Mouse (Mus musculus) left cerebral cortex, postnatal 14 days (tissue): ENCODE data around the gene Acta1. TPM values are rescaled to one million over a fixed set of nuclear protein-coding genes. Genes with fewer than 3 reads are reported as not detected.

Experiments
- DNase-seq, 2 experiments: peaks; one replicate each; pipeline ENCODE4 v3.0.0; 2021 to 2022; ENCODE audit warnings: low spot score in 2 of 2, mixed read lengths in 1 of 2
- intact Hi-C: fragments of 180-260 bp; cut with DNase I; formaldehyde crosslinking; loops from one replicate; pipeline ENCODE4 v1.15.1; 2025
- long read RNA-seq, 2 experiments: library from polyadenylated mRNA; stranded (forward); transcript quantifications; one replicate each; pipeline ENCODE4 v2.0.0; 2021
- total RNA-seq, 2 experiments: library from RNA; stranded (reverse); gene quantifications; 2 replicates each; pipeline ENCODE4 v1.2.3; 2021

Gene Acta1
- 10 to 100 TPM in 1 of 2 experiments, 1 to 10 TPM in 1; 9.3 to 11.5 TPM for total RNA-seq
- long read RNA-seq, experiment 1, partial matches to known transcripts = 11 of 13 reads
- long read RNA-seq, experiment 1, other reads (novel, unspliced or antisense) = 1 of 13 reads
- long read RNA-seq, experiment 2, partial matches to known transcripts = 6 of 6 reads
- long read RNA-seq, experiment 2, other reads (novel, unspliced or antisense) = 0 of 6 reads

DNA sequence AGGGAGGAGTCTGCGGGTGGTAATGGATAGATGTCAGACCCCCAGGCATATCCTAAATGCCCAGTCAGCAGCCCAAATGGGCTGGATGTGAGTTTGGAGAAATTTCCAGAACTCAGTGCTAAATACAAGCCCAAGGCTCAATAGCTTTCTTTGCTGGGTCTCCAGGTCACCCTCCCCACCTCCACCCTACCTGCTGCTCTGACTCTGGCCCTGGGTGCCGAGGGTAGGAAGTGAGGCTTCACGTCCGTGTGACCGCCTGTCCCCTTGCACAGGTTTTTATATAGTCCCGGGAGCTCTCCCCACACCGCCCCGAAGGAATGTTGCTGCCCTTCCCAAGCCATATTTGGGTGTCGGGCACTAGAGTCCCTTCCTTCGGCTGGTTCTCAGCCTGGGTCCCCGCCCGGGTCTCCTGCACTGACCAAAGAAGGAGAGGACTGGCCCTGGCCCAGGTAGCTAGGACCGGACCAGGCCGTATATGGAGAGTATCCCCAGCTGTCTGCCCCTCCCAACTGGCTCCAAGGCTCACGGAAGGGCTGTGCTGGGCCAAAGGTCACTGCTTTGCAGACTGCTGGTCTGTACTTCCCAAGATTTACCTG lies at the start of gene Acta1:
Gene Acta1 (minus strand): TSS at position 250 of the 596 bp plus-strand sequence.
- intact Hi-C loops = loop anchor here (5.0 kb wide), 1 partner anchor 37 kb away; no protein-coding TSS in a partner anchor

GRCm38 (mm10) chr8:123929026-123929425 lies 34.5 kb upstream of the Acta1 start:
- no peak for DNase-seq
- intact Hi-C loops = loop anchor here (10.0 kb wide), 1 partner anchor 416 kb away; no protein-coding TSS in a partner anchor

More for the DNA sequence above, at the start of gene Acta1:
- DNase-seq = no peak

DNA sequence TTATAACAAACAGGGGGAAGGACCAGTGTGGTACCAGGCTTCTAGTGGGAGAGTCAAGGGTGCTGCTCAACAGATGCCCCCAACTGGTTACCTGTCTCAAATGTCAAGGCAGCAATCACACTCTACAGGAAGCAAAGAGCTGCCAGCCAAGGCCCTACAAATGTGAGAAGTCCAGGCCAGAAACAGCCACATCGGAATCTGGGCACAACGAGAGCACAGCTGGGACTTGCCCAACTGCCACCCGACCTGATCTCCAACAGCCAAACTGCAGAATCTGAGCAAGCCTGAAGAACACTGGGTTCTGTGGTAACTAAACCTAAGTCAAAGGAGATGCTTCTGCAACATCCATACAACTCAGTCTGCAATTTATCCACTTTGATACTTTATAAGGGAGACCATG lies 31.1 kb upstream of the Acta1 start:
- DNase-seq = no peak
- intact Hi-C loops = loop anchor here (10.0 kb wide), 1 partner anchor 419 kb away; no protein-coding TSS in a partner anchor

GRCm38 (mm10) chr8:123924719-123925118 lies 30.2 kb upstream of the Acta1 start:
- intact Hi-C loops = loop anchor here (5.0 to 10.0 kb wide), 2 partner anchors 132 to 420 kb away; no protein-coding TSS in a partner anchor

GRCm38 (mm10) chr8:123914635-123915034 lies 20.1 kb upstream of the Acta1 start:
- DNase-seq = no peak
- intact Hi-C loops = no loop called here

More at GRCm38 (mm10) chr8:123924719-123925118, 30.2 kb upstream of the Acta1 start:
- DNase-seq = peak; percentile 89 to 97

DNA sequence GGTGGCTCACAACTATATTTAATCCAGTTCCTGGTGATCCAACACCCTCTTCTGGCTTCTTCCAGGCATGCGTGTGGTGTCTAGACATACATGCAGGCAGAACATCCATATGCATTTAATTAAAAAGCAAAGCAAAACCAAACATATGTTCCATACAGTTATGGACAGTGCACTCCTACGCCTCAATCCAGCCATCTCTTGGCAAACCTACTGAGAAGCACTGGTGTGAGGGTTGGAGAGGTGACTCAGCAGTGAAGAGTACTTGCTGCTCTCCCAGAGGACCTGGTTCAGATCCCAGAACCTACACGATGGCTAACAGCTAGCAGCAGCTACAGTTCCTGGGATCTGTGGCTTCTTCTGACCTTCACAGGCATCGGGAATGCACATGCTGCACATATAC lies 17.7 kb upstream of the Acta1 start:
- intact Hi-C loops = no loop called here
- DNase-seq = peak in 1 of 2 experiments; percentile 48

- intact Hi-C loops = loop anchor here (5.0 kb wide), 2 partner anchors 75 to 115 kb away; no protein-coding TSS in a partner anchor
- DNase-seq = no peak
These were observed 13.1 kb upstream of the Acta1 start for GRCm38 (mm10) chr8:123907604-123908003.

DNA sequence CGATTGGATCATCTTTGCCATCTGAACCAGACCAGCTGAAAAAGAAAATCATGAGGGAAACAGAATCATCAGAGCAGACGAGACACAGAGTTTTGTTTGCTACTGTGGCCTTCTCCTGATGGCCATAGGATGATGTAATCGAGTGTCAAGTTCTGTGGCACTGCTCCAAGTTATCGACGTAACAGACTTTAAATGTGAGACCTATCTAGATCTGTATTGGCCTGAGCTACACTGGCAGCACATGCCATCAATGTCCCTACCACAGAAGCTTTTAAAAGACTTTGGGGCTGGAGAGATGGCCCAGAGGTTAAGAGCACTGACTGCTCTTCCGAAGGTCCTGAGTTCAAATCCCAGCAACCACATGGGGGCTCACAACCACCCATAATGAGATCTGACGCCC lies 8.1 kb upstream of the Acta1 start:
- no peak for DNase-seq
- intact Hi-C loops = no loop called here

- intact Hi-C loops = no loop called here
These were observed 4.8 kb upstream of the Acta1 start for GRCm38 (mm10) chr8:123899366-123899765.

DNA sequence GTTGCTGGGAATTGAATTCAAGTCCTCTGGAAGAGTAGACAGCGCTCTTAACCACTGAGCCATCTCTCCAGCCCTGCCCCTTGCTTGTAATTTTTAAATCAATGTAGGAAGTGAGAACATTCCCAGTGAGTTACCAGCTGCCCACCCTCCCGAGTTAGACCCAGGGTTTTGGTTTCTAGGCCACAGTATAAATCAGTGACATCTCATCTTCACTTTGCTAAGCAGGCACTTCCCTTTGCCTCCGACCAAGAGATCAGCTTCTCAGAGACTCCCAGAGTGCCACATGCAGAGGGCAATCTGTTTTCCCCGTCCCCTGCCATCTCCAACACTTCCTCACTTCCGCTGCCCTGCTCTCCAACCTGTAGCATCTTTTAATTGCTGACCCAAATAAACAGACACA lies 4.0 kb upstream of the Acta1 start:
- no peak for DNase-seq
- intact Hi-C loops = no loop called here

More at GRCm38 (mm10) chr8:123899366-123899765, 4.8 kb upstream of the Acta1 start:
- no peak for DNase-seq

DNA sequence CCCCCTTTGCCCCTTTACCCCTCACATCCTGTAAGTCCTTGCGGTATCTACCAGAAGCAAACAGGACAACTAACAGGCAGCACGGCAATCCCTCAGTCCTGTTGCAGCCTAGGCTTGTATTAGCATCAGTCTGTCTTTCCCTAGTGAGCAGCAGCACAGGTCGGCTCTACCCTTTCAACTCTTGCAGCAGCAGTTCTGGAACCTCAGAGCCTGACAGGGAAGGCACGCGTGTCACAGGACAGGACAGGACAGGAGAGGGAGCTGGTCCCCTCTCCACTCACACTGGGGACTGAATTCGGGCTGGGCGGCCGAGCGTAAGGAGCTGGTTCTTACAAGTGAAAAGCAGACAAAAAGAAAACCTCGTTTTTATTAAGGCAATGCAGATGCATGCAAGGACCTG lies 2.2 kb upstream of the Acta1 start:
- intact Hi-C loops = no loop called here
- no peak for DNase-seq

- DNase-seq = no peak
- intact Hi-C loops = no loop called here
These were observed 1.8 kb upstream of the Acta1 start for GRCm38 (mm10) chr8:123896366-123896761.

- intact Hi-C loops = no loop called here
- no peak for DNase-seq
These were observed 1.3 kb upstream of the Acta1 start for GRCm38 (mm10) chr8:123895680-123896365.

DNA sequence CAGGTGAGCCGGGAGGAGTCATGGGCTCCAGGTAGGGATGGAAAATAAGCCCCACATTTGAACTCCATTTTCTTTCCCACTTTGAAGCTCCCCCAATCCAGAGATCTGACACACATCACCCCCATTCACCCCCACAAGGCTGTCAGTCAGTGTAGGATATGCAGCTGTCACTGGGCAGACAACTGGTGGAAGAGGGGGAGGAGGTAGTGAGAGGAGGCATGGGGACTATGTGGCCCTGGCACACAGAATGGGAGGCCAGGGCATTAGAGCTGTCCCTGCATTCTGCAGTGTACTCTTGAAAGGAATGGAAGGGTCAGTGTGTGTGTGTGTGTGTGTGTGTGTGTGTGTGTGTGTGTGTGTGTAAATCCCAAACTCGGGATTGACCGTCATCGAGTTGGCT lies 679 bp upstream of the Acta1 start:
- intact Hi-C loops = no loop called here
- no peak for DNase-seq

DNA sequence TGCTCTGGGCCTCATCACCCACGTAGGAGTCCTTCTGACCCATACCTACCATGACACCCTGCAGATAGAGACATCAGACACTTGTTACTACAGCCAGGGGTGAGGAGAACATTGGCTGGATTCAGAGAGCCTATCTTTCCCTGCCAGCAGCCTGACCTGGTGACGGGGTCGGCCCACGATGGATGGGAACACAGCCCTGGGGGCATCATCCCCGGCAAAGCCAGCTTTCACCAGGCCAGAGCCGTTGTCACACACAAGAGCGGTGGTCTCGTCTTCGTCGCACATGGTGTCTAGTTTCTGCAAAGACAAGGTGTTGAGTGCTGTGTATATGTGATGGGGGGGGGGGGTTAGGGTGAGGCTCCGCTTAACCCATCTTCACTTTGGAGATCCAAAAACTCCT lies 1.1 kb downstream of the Acta1 start:
- intact Hi-C loops = loop anchor here (5.0 kb wide), 1 partner anchor 36 kb away; no protein-coding TSS in a partner anchor
- no peak for DNase-seq

GRCm38 (mm10) chr8:123892586-123893155 lies 1.9 kb downstream of the Acta1 start:
- no peak for DNase-seq
- intact Hi-C loops = loop anchor here (5.0 kb wide), 1 partner anchor 35 kb away; no protein-coding TSS in a partner anchor

DNA sequence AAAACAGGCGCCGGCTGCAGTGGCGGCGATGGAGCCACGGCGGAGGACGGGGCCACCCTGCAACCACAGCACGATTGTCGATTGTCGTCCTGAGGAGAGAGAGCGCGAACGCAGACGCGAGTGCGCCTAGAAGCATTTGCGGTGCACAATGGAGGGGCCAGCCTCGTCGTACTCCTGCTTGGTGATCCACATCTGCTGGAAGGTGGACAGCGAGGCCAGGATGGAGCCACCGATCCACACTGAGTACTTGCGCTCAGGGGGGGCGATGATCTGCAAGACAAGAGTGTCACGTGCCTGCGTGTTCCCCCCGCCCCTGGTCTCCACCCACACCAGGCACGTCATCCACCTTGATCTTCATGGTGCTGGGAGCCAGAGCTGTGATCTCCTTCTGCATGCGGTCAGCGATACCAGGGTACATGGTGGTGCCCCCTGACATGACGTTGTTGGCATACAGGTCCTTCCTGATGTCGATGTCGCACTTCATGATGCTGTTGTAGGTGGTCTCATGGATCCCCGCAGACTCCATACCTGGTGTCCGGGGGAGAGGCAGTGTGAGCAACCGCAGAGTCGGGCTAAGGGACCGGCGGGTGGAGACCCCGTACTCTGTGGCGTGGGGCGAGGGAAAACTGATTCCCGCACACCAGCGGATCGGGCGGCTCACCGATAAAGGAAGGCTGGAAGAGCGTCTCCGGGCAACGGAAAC lies 2.5 kb downstream of the Acta1 start:
- intact Hi-C loops = loop anchor here (5.0 kb wide), 1 partner anchor 35 kb away; no protein-coding TSS in a partner anchor

GRCm38 (mm10) chr8:123891271-123891670 lies 3.3 kb downstream of the Acta1 start:
- DNase-seq = no peak
- intact Hi-C loops = loop anchor here (5.0 kb wide), 1 partner anchor 34 kb away; no protein-coding TSS in a partner anchor

More for the DNA sequence above, 2.5 kb downstream of the Acta1 start:
- peak; percentile 80 to 84 for DNase-seq

GRCm38 (mm10) chr8:123889797-123890196 lies 4.8 kb downstream of the Acta1 start:
- no peak for DNase-seq
- intact Hi-C loops = loop anchor here (5.0 kb wide), 1 partner anchor 32 kb away; no protein-coding TSS in a partner anchor
